Mouse (Mus musculus) forebrain, embryonic 16.5 days (tissue): ENCODE measurements around the gene Gm6408. TPM values are rescaled to one million over a fixed set of nuclear protein-coding genes. Genes with fewer than 3 reads are reported as not detected.
"Not testable (repeated sequence)": the region's sequence is repeated elsewhere in the genome, so short reads cannot be mapped to it uniquely, and the experiment has no call there.

Source experiments
- ATAC-seq: fragments of 200-750 bp; cut with Nextera tagmentation; 2 replicates; pipeline ENCODE4 v1.8.0; 2017; ENCODE audit warnings: mild to moderate bottlenecking, moderate library complexity
- H3K27ac ChIP-seq: fragments of 300-500 bp; sonication (generic); 2 replicates; pipeline ENCODE4 v1.5.1; 2014; ENCODE audit warnings: low read length, control low read depth
- H3K27me3 ChIP-seq: fragments of 300-500 bp; sonication (generic); replicated peaks from 2 replicates; pipeline ENCODE4 v1.6.1; 2014; ENCODE audit warnings: low read length; ENCODE audit not compliant: control insufficient read depth, insufficient read depth
- H3K36me3 ChIP-seq: fragments of 300-500 bp; sonication (generic); 2 replicates; pipeline ENCODE4 v1.6.1; 2014; ENCODE audit not compliant: control insufficient read depth, insufficient read depth
- H3K4me1 ChIP-seq: fragments of 300-500 bp; sonication (generic); replicated peaks from 2 replicates; pipeline ENCODE4 v1.6.1; 2014; ENCODE audit warnings: low read length; ENCODE audit not compliant: control insufficient read depth, insufficient read depth
- H3K4me2 ChIP-seq: fragments of 300-500 bp; sonication (generic); 2 replicates; pipeline ENCODE4 v1.6.1; 2014; ENCODE audit warnings: mild to moderate bottlenecking, low read length, control low read depth
- H3K4me3 ChIP-seq: fragments of 300-500 bp; sonication (generic); replicated peaks from 2 replicates; pipeline ENCODE4 v1.5.1; 2014; ENCODE audit warnings: mild to moderate bottlenecking, low read length, control low read depth
- H3K9ac ChIP-seq: fragments of 300-500 bp; sonication (generic); replicated peaks from 2 replicates; pipeline ENCODE4 v1.6.1; 2014; ENCODE audit warnings: low read depth, low read length, control low read depth
- H3K9me3 ChIP-seq: fragments of 300-500 bp; sonication (generic); 2 replicates; pipeline ENCODE4 v1.6.1; 2016; ENCODE audit warnings: low read length; ENCODE audit not compliant: control insufficient read depth
- WGBS: fragments of 180-500 bp; shearing (Covaris S2); extraction: QIAGEN DNeasy Blood & Tissue Kit; methylation state at CpG from one replicate; pipeline ENCODE4 v1.1.7; 2014; 5-methylcytosine and 5-hydroxymethylcytosine counted together
- polyA plus RNA-seq: library from polyadenylated mRNA; unstranded; fragments of >200 nt; fragmentation: Nextera tagmentation; extraction: Ambion mirVana; gene quantifications from 2 replicates; pipeline ENCODE4 v1.2.1, GENCODE M21; 2015

Gm6408 gene
- polyA plus RNA-seq, 1 experiment from 2014 or later = not detected

DNA sequence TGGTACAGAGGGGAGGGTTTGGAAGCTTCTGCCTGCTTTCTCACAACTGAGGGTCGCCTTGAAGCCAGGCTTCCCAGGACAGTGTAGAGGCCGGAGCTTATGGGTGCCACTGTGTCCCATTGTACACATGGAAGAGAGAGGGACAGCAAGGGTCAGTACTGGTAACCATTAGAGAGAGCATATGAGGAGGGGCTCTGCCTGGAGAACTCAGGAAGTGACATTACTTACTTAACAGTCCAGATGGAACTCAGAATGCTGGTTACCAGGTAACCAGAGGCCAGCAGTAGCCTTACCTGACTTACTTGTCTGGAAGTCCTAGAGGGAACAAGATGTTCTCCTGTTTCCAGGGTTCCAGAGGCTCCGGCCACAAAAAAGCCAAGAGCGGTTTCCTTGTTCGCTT, 20.3 kb downstream of the Gm6408 start, which contains the start of gene 4930449I24Rik:
TSS of gene 4930449I24Rik (plus strand) at position 301 of the 400 bp plus-strand sequence.
- H3K4me1 ChIP-seq, H3K27ac ChIP-seq, H3K9me3 ChIP-seq, H3K27me3 ChIP-seq, H3K4me3 ChIP-seq, H3K9ac ChIP-seq, ATAC-seq, H3K36me3 ChIP-seq, H3K4me2 ChIP-seq: not testable (repeated sequence)
- no CpG with 5 or more reads among the region's 5 CpGs for WGBS

GRCm38 (mm10) chr5:146513823-146514222, 32.1 kb downstream of the Gm6408 start, which contains the start of gene Gm3402:
TSS of gene Gm3402 (plus strand) at chr5:146514123.
- H3K4me1 ChIP-seq, H3K36me3 ChIP-seq, H3K4me3 ChIP-seq, H3K27me3 ChIP-seq, H3K4me2 ChIP-seq, H3K27ac ChIP-seq, H3K9me3 ChIP-seq, H3K9ac ChIP-seq, ATAC-seq: not testable (repeated sequence)
- no CpG with 5 or more reads among the region's 5 CpGs for WGBS

GRCm38 (mm10) chr5:146525501-146525900, 43.7 kb downstream of the Gm6408 start, which contains the start of gene Gm3404:
TSS of gene Gm3404 (plus strand) at chr5:146525801.
- H3K9me3 ChIP-seq, H3K27me3 ChIP-seq, H3K4me1 ChIP-seq, H3K36me3 ChIP-seq, H3K9ac ChIP-seq, H3K4me2 ChIP-seq, H3K4me3 ChIP-seq, H3K27ac ChIP-seq, ATAC-seq: not testable (repeated sequence)
- WGBS = 98% methylated on average over 3 of the region's 3 CpGs

Other genes starting within 250 kb of the Gm6408 start
- gene Wasf3, start 97.0 kb upstream of the Gm6408 start, polyA plus RNA-seq = 12.8 and 15.1 TPM in 2 replicates
- not detected in 2 replicates for gene Gm6370, start 9.4 kb downstream of the Gm6408 start, polyA plus RNA-seq
- gene 4930449I24Rik, start 20.4 kb downstream of the Gm6408 start, polyA plus RNA-seq = not detected in 2 replicates
- gene Gm3402, start 32.2 kb downstream of the Gm6408 start, polyA plus RNA-seq = not detected in 2 replicates
- gene Gm3404, start 43.8 kb downstream of the Gm6408 start, polyA plus RNA-seq = not detected in 2 replicates
- not detected in 2 replicates for gene Gm3409, start 55.7 kb downstream of the Gm6408 start, polyA plus RNA-seq
- gene Gm3415, start 74.2 kb downstream of the Gm6408 start, polyA plus RNA-seq = not detected in 2 replicates
- gene Gpr12, start 103.3 kb downstream of the Gm6408 start, polyA plus RNA-seq = 37.0 and 42.5 TPM in 2 replicates